In genomic region chr12:13176136-13176535, GRCm38 (mm10) we compare ENCODE assay signal across 10 mouse cellular contexts.
DNase-seq lines count a peak whose midpoint lies in the region; ATAC-seq and TF ChIP-seq lines count a peak whose summit lies in the region.
"Had no signal": no experiment of that assay in that cellular context is flagged by ENCODE, and none has a peak within 500 bp of the region (broad histone marks: within the 10 kb centered on the region; RNA-seq: fewer than 3 reads in every experiment).

No protein-coding gene starts in this region.

- H3K27ac ChIP-seq in kidney, adult 2 months (ENCODE audit: insufficient read depth, low read depth, low read length): no peak overlapping the region
- H3K27ac ChIP-seq in limb, embryonic 11.5 days (replicated peaks; ENCODE audit: low read depth, low read length): peak overlapping the region; percentile 62; the same call in 1 of the 2 replicates
- H3K27ac ChIP-seq: neural tube, embryonic 13.5 days had no signal

- H3K4me2 ChIP-seq in limb, embryonic 11.5 days (ENCODE audit: low read depth, severe bottlenecking): no peak overlapping the region
- H3K4me2 ChIP-seq: neural tube, embryonic 13.5 days had no signal

- no peaks in the 10 kb centered on the region for H3K36me3 ChIP-seq in kidney, adult 2 months (ENCODE audit: control insufficient read depth, insufficient read depth, low read length)
- no peaks in the 10 kb centered on the region for H3K36me3 ChIP-seq in limb, embryonic 11.5 days (ENCODE audit: control insufficient read depth, insufficient read depth, low read length)
- H3K36me3 ChIP-seq: G1E; neural tube, embryonic 13.5 days had no signal

- peak; percentile 15; the same call in 1 of the 2 replicates for ATAC-seq in limb, embryonic 11.5 days (ENCODE audit: insufficient number of reproducible peaks, low FRiP score, low TSS enrichment, low read depth)
- no peak for ATAC-seq in megakaryocyte progenitor cell, adult 5-6 weeks (replicated peaks; ENCODE audit: poor library complexity)

- no peak for TF ChIP-seq CTCF in kidney, adult 2 months (conservative IDR thresholded peaks at IDR 0.05; ENCODE audit: insufficient read depth, insufficient read length, low read depth, low read length)

- no peak for TF ChIP-seq POLR2A in kidney, adult 2 months (IDR thresholded peaks at IDR 0.05; ENCODE audit: low read depth, low read length)

- DNase-seq in cerebellum, postnatal 10 days: peak; percentile 10 to 14
- no peak for DNase-seq in cerebellum, adult 8-10 months
- peak; percentile 21 for DNase-seq in kidney, adult 2 months
- no peak for DNase-seq in kidney, adult 11 months
- peak; percentile 57 for DNase-seq in embryo, embryonic 11 days
- DNase-seq in limb, embryonic 11.5 days (ENCODE audit: low spot score): no peak
- DNase-seq in frontal cortex, adult 2 months (ENCODE audit: extremely low spot score in 1 of 2, low spot score in 1 of 2): no peak

- no peaks in the 10 kb centered on the region for H3K27me3 ChIP-seq in kidney, adult 2 months (replicated peaks; ENCODE audit: control insufficient read depth, insufficient read depth, low read length)
- H3K27me3 ChIP-seq in limb, embryonic 11.5 days (ENCODE audit: control insufficient read depth, insufficient read depth, low read length): no peaks in the 10 kb centered on the region
- H3K27me3 ChIP-seq: neural tube, embryonic 13.5 days had no signal

- peaks cover 8% of the 10 kb centered on the region for H3K4me1 ChIP-seq in kidney, adult 2 months (ENCODE audit: control insufficient read depth, insufficient read depth, low read length)
- H3K4me1 ChIP-seq in limb, embryonic 11.5 days (ENCODE audit: control insufficient read depth, insufficient read depth, low read length): peaks cover 42% of the 10 kb centered on the region

- no peak overlapping the region for H3K9ac ChIP-seq in limb, embryonic 11.5 days (ENCODE audit: low read length)
- H3K9ac ChIP-seq: neural tube, embryonic 13.5 days had no signal

- H3K4me3 ChIP-seq in kidney, adult 2 months (ENCODE audit: insufficient read depth, low read depth, low read length): no peak overlapping the region
- no peak overlapping the region for H3K4me3 ChIP-seq in limb, embryonic 11.5 days (ENCODE audit: low read depth, low read length)
- H3K4me3 ChIP-seq: neural tube, embryonic 13.5 days had no signal

- no peaks in the 10 kb centered on the region for H3K9me3 ChIP-seq in limb, embryonic 11.5 days (ENCODE audit: control insufficient read depth, low read length)
- H3K9me3 ChIP-seq: G1E; neural tube, embryonic 13.5 days had no signal

- 47% methylated on average over 2 of the region's 2 CpGs for WGBS in kidney, adult 2 months
- 14% methylated on average over 2 of the region's 2 CpGs for WGBS in limb, embryonic 11.5 days

Comparison
In these comparisons a context has a peak if more than half of its experiments do, and no peak if none do; other contexts are left out.
1. DNase-seq: peak in cerebellum, postnatal 10 days (2 of 2), kidney, adult 2 months (single experiment) and embryo, embryonic 11 days (single experiment); none in cerebellum, adult 8-10 months (single experiment), kidney, adult 11 months (single experiment), limb, embryonic 11.5 days (single experiment) and frontal cortex, adult 2 months (0 of 2).